Comparison of ENCODE assay signal across 15 mouse cellular contexts in the genomic region with DNA sequence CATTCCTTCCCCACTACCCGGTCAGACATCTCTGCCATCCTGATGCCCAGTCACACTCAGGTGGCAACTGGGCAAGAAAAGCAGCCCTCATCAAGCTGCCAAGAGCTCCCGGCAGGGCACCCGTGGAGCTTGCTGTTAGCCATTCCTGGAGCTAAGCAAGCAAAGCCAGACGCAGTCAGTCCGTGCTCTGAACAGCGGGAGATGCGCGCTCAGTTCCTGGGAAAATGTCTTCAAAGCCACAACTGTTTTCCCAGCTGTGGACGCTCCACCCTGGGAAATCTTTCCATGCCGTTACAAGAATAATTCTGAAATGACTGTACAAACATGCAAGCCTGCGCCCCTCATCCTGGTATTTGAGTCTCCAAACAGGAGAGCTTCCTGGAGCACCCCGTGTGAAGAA. TPM values are rescaled to one million over a fixed set of nuclear protein-coding genes. Genes with fewer than 3 reads are reported as not detected.
DNase-seq lines count a peak whose midpoint lies in the region; ATAC-seq and TF ChIP-seq lines count a peak whose summit lies in the region.
"Had no signal": no experiment of that assay in that cellular context is flagged by ENCODE, and none has a peak within 500 bp of the region (broad histone marks: within the 10 kb centered on the region; RNA-seq: fewer than 3 reads in every experiment).

No protein-coding gene starts in this region.

- no peak overlapping the region for H3K9ac ChIP-seq in hindbrain, embryonic 11.5 days (ENCODE audit: low read depth, low read length)
- no peak overlapping the region for H3K9ac ChIP-seq in midbrain, embryonic 13.5 days (replicated peaks)
- H3K9ac ChIP-seq: embryonic facial prominence, embryonic 13.5 days; heart, embryonic 15.5 days had no signal

- H3K4me1 ChIP-seq in hindbrain, embryonic 10.5 days (replicated peaks): peaks cover 28% of the 10 kb centered on the region
- H3K4me1 ChIP-seq in hindbrain, embryonic 11.5 days (replicated peaks; ENCODE audit: control insufficient read depth, insufficient read depth, low read length): 0 out of 2 replicates have a peak, but pooled peaks cover 2% of the 10 kb centered on the region
- H3K4me1 ChIP-seq in cortical plate, adult 2 months (ENCODE audit: control insufficient read depth, insufficient read depth, low read length): peaks cover 12% of the 10 kb centered on the region
- peaks cover 8% of the 10 kb centered on the region for H3K4me1 ChIP-seq in midbrain, embryonic 13.5 days (replicated peaks)

- H3K4me3 ChIP-seq in hindbrain, embryonic 10.5 days: no peak overlapping the region
- no peak overlapping the region for H3K4me3 ChIP-seq in hindbrain, embryonic 11.5 days (ENCODE audit: low read depth, low read length)
- no peak overlapping the region for H3K4me3 ChIP-seq in cortical plate, adult 2 months (ENCODE audit: insufficient read depth, low read length)
- H3K4me3 ChIP-seq in midbrain, embryonic 13.5 days (replicated peaks): no peak overlapping the region
- H3K4me3 ChIP-seq: embryonic facial prominence, embryonic 13.5 days; heart, embryonic 15.5 days had no signal

- no peak for ATAC-seq in hindbrain, embryonic 11.5 days (ENCODE audit: low FRiP score)
- no peak for ATAC-seq in midbrain, embryonic 13.5 days

- 70% methylated on average over 12 of the region's 12 CpGs for WGBS in hindbrain, embryonic 10.5 days
- WGBS in hindbrain, embryonic 11.5 days: 71% methylated on average over 12 of the region's 12 CpGs
- 80% methylated on average over 12 of the region's 12 CpGs for WGBS in midbrain, embryonic 13.5 days

- no peak overlapping the region for H3K4me2 ChIP-seq in hindbrain, embryonic 11.5 days (replicated peaks; ENCODE audit: low read depth, low read length)
- H3K4me2 ChIP-seq in midbrain, embryonic 13.5 days (replicated peaks): no peak overlapping the region
- H3K4me2 ChIP-seq: embryonic facial prominence, embryonic 13.5 days; heart, embryonic 15.5 days had no signal

- H3K36me3 ChIP-seq in hindbrain, embryonic 10.5 days: no peaks in the 10 kb centered on the region
- H3K36me3 ChIP-seq in hindbrain, embryonic 11.5 days (ENCODE audit: control insufficient read depth, insufficient read depth, low read length): no peaks in the 10 kb centered on the region
- H3K36me3 ChIP-seq in midbrain, embryonic 13.5 days: no peaks in the 10 kb centered on the region
- H3K36me3 ChIP-seq: embryonic facial prominence, embryonic 13.5 days; heart, embryonic 15.5 days had no signal

- H3K27me3 ChIP-seq in hindbrain, embryonic 10.5 days (ENCODE audit: insufficient read depth, poor library complexity, severe bottlenecking): no peaks in the 10 kb centered on the region
- H3K27me3 ChIP-seq in hindbrain, embryonic 11.5 days (ENCODE audit: control insufficient read depth, insufficient read depth, low read length): no peaks in the 10 kb centered on the region
- H3K27me3 ChIP-seq in midbrain, embryonic 13.5 days: no peaks in the 10 kb centered on the region
- H3K27me3 ChIP-seq: embryonic facial prominence, embryonic 13.5 days; heart, embryonic 15.5 days had no signal

- peak overlapping the region; percentile 29; the same call in 1 of the 2 replicates for H3K27ac ChIP-seq in hindbrain, embryonic 10.5 days
- no peak overlapping the region for H3K27ac ChIP-seq in hindbrain, embryonic 11.5 days (ENCODE audit: low read depth, low read length)
- peak overlapping the region; percentile 83 for H3K27ac ChIP-seq in cortical plate, adult 2 months (ENCODE audit: insufficient read depth, low read length)
- H3K27ac ChIP-seq in midbrain, embryonic 13.5 days: peak overlapping the region; percentile 35; the same call in 1 of the 2 replicates
- H3K27ac ChIP-seq: embryonic facial prominence, embryonic 13.5 days; heart, embryonic 15.5 days; macrophage had no signal

- TF ChIP-seq CTCF in cortical plate, adult 2 months (IDR thresholded peaks at IDR 0.05; ENCODE audit: extremely low read depth, insufficient read depth, low read length): no peak

- DNase-seq in cerebellum, adult 11-12 months: peak; percentile 51
- DNase-seq in cerebellum, adult 11 months: no peak
- DNase-seq in hindbrain, embryonic 10.5 days (ENCODE audit: low spot score): no peak
- no peak for DNase-seq in hindbrain, embryonic 11.5 days (ENCODE audit: low spot score)
- DNase-seq in adrenal gland, adult 18-20 months (ENCODE audit: low spot score in 2 of 2): no peak
- no peak for DNase-seq in layer of hippocampus, adult 8-10 months (ENCODE audit: low spot score in 2 of 2)
- DNase-seq: kidney, adult 2 months; layer of hippocampus, adult 9-11 months; right cerebral cortex, postnatal 25 days had no signal

- H3K9me3 ChIP-seq in hindbrain, embryonic 10.5 days: no peaks in the 10 kb centered on the region
- no peaks in the 10 kb centered on the region for H3K9me3 ChIP-seq in hindbrain, embryonic 11.5 days (ENCODE audit: control insufficient read depth, low read length)
- no peaks in the 10 kb centered on the region for H3K9me3 ChIP-seq in midbrain, embryonic 13.5 days
- H3K9me3 ChIP-seq: embryonic facial prominence, embryonic 13.5 days; heart, embryonic 15.5 days had no signal

- no peak for TF ChIP-seq POLR2A in cortical plate, adult 2 months (IDR thresholded peaks at IDR 0.05; ENCODE audit: extremely low read depth, insufficient read depth, low read length)

RNA-seq across cellular contexts. Expression of a gene that starts 17.9 kb away (rescaled TPM):
- 49.1 and 56.3 TPM in 2 replicates for polyA plus RNA-seq in hindbrain, embryonic 10.5 days (2016; fragmentation: Nextera tagmentation; extraction: Ambion mirVana)
- polyA plus RNA-seq in hindbrain, embryonic 11.5 days (2014; fragmentation: Nextera tagmentation; extraction: Ambion mirVana): 29.2 and 31.2 TPM in 2 replicates
- polyA plus RNA-seq in cortical plate, adult 2 months (2012; rRNA removed): 12.9 and 15.4 TPM in 2 replicates
- 17.3 and 19.5 TPM in 2 replicates for polyA plus RNA-seq in midbrain, embryonic 13.5 days (2015; fragmentation: Nextera tagmentation; extraction: Ambion mirVana)
- 1 to 10 TPM; 8.0 to 8.4 TPM for total RNA-seq in adrenal gland, adult 18-20 months (2021)
- 10 to 100 TPM; 13.7 to 22.1 (median 17.1) TPM for total RNA-seq in layer of hippocampus, adult 8-10 months (2022)

RNA-seq across cellular contexts. Expression of a gene that starts 19.5 kb away (rescaled TPM):
- polyA plus RNA-seq in hindbrain, embryonic 10.5 days (2016; fragmentation: Nextera tagmentation; extraction: Ambion mirVana): 0.40 and 0.76 TPM in 2 replicates
- polyA plus RNA-seq in hindbrain, embryonic 11.5 days (2014; fragmentation: Nextera tagmentation; extraction: Ambion mirVana): 2.0 and 2.4 TPM in 2 replicates
- 4.7 and 4.8 TPM in 2 replicates for polyA plus RNA-seq in cortical plate, adult 2 months (2012; rRNA removed)
- 6.0 and 7.5 TPM in 2 replicates for polyA plus RNA-seq in midbrain, embryonic 13.5 days (2015; fragmentation: Nextera tagmentation; extraction: Ambion mirVana)
- 1 to 10 TPM; 3.3 to 4.9 TPM for total RNA-seq in adrenal gland, adult 18-20 months (2021)
- total RNA-seq in layer of hippocampus, adult 8-10 months (2022): 1 to 10 TPM; 3.4 to 5.1 (median 4.2) TPM
- total RNA-seq: liver, adult 2 months had no signal
- polyA plus RNA-seq: macrophage had no signal

RNA-seq across cellular contexts. Expression of a gene that starts 37.3 kb away (rescaled TPM):
- polyA plus RNA-seq in hindbrain, embryonic 10.5 days (2016; fragmentation: Nextera tagmentation; extraction: Ambion mirVana): 0.43 TPM in 1 of 2 replicates, not detected in the other
- polyA plus RNA-seq in hindbrain, embryonic 11.5 days (2014; fragmentation: Nextera tagmentation; extraction: Ambion mirVana): 0.11 and 0.32 TPM in 2 replicates
- polyA plus RNA-seq in cortical plate, adult 2 months (2012; rRNA removed): 0.44 TPM in 2 replicates
- polyA plus RNA-seq in midbrain, embryonic 13.5 days (2015; fragmentation: Nextera tagmentation; extraction: Ambion mirVana): 0.13 TPM in 1 of 2 replicates, not detected in the other
- under 1 TPM; 0.53 to 0.93 TPM for total RNA-seq in adrenal gland, adult 18-20 months (2021)
- total RNA-seq in layer of hippocampus, adult 8-10 months (2022): 1 to 10 TPM in 2 of 4 experiments, under 1 TPM in 2; 0.54 to 1.2 (median 0.83) TPM

RNA-seq across cellular contexts. Expression of a gene that starts 41.9 kb away (rescaled TPM):
- polyA plus RNA-seq in hindbrain, embryonic 10.5 days (2016; fragmentation: Nextera tagmentation; extraction: Ambion mirVana): 9.7 and 13.2 TPM in 2 replicates
- polyA plus RNA-seq in hindbrain, embryonic 11.5 days (2014; fragmentation: Nextera tagmentation; extraction: Ambion mirVana): 6.7 and 8.4 TPM in 2 replicates
- polyA plus RNA-seq in cortical plate, adult 2 months (2012; rRNA removed): 52.5 and 55.4 TPM in 2 replicates
- polyA plus RNA-seq in midbrain, embryonic 13.5 days (2015; fragmentation: Nextera tagmentation; extraction: Ambion mirVana): 12.7 and 13.9 TPM in 2 replicates
- total RNA-seq in adrenal gland, adult 18-20 months (2021): 10 to 100 TPM; 36.4 to 38.9 TPM
- total RNA-seq in layer of hippocampus, adult 8-10 months (2022): 10 to 100 TPM; 53.9 to 60.2 (median 54.8) TPM
